Mouse (Mus musculus) midbrain, embryonic 13.5 days (tissue): ENCODE results near the gene Vcam1. TPM values are rescaled to one million over a fixed set of nuclear protein-coding genes. Genes with fewer than 3 reads are reported as not detected.

Experiments
- ATAC-seq: fragments of 200-750 bp; cut with Nextera tagmentation; 2 replicates; pipeline ENCODE4 v1.8.0; 2017; ENCODE audit warnings: mild to moderate bottlenecking, moderate TSS enrichment, moderate library complexity
- H3K27ac ChIP-seq: fragments of 300-500 bp; sonication (generic); 2 replicates; pipeline ENCODE4 v1.5.1; 2015; ENCODE audit warnings: inconsistent platforms, mild to moderate bottlenecking, moderate library complexity
- H3K27me3 ChIP-seq: fragments of 300-500 bp; sonication (generic); 2 replicates; pipeline ENCODE4 v1.6.1; 2015; ENCODE audit warnings: mild to moderate bottlenecking, inconsistent platforms
- H3K36me3 ChIP-seq: fragments of 300-500 bp; sonication (generic); 2 replicates; pipeline ENCODE4 v1.6.1; 2015; ENCODE audit warnings: mild to moderate bottlenecking, inconsistent platforms
- H3K4me1 ChIP-seq: fragments of 300-500 bp; sonication (generic); replicated peaks from 2 replicates; pipeline ENCODE4 v1.6.1; 2015; ENCODE audit warnings: inconsistent platforms
- H3K4me2 ChIP-seq: fragments of 300-500 bp; sonication (generic); replicated peaks from 2 replicates; pipeline ENCODE4 v1.6.1; 2015; ENCODE audit warnings: moderate library complexity, mild to moderate bottlenecking, inconsistent platforms
- H3K4me3 ChIP-seq: fragments of 300-500 bp; sonication (generic); replicated peaks from 2 replicates; pipeline ENCODE4 v1.5.1; 2015; ENCODE audit warnings: mild to moderate bottlenecking, inconsistent platforms
- H3K9ac ChIP-seq: fragments of 300-500 bp; sonication (generic); replicated peaks from 2 replicates; pipeline ENCODE4 v1.6.1; 2015; ENCODE audit warnings: mild to moderate bottlenecking, inconsistent platforms
- H3K9me3 ChIP-seq: fragments of 300-500 bp; sonication (generic); 2 replicates; pipeline ENCODE4 v1.6.1; 2016; ENCODE audit warnings: mild to moderate bottlenecking, inconsistent platforms
- WGBS: fragments of 180-500 bp; shearing (Covaris S2); methylation state at CpG from one replicate; pipeline ENCODE4 v1.1.7; 2015; 5-methylcytosine and 5-hydroxymethylcytosine counted together
- polyA plus RNA-seq: library from polyadenylated mRNA; unstranded; fragments of >200 nt; fragmentation: Nextera tagmentation; extraction: Ambion mirVana; gene quantifications from 2 replicates; pipeline ENCODE4 v1.2.1, GENCODE M21; 2015

Gene Vcam1
- polyA plus RNA-seq, 1 experiment from 2014 or later: 38.5 TPM

DNA sequence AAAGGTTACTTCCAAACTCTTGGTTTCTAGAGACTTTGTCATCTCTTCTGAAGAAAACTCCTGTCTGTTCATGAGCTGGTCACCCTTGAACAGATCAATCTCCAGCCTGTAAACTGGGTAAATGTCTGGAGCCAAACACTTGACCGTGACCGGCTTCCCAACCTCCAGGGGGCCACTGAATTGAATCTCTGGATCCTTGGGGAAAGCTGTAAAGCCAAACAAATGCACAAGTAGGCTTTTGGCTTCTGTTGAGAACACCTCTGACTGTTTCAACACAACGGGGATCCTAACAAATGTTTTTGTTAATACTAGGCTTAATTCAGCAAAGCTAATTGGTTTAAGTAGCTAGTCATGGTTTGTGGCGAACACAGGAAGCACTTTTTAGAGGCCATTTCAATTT lies 3.4 kb downstream of the Vcam1 start:
- 9% methylated on average over 4 of the region's 4 CpGs for WGBS
- H3K4me3 ChIP-seq: peak overlapping the region; percentile 38

GRCm38 (mm10) chr3:116123827-116124226 lies 5.7 kb downstream of the Vcam1 start:
- no peak overlapping the region for H3K4me3 ChIP-seq
- no peak for ATAC-seq
- no peak overlapping the region for H3K4me2 ChIP-seq
- peaks cover 19% of the 10 kb centered on the region for H3K4me1 ChIP-seq
- peaks cover 9% of the 10 kb centered on the region; the same call in 1 of the 2 replicates for H3K36me3 ChIP-seq
- H3K27ac ChIP-seq: no peak overlapping the region
- H3K9ac ChIP-seq: no peak overlapping the region
- no peaks in the 10 kb centered on the region for H3K27me3 ChIP-seq
- WGBS: 98% methylated on average over 3 of the region's 3 CpGs
- no peaks in the 10 kb centered on the region for H3K9me3 ChIP-seq

More for the DNA sequence above, 3.4 kb downstream of the Vcam1 start:
- peaks cover 9% of the 10 kb centered on the region; the same call in 1 of the 2 replicates for H3K36me3 ChIP-seq
- H3K9me3 ChIP-seq: no peaks in the 10 kb centered on the region
- ATAC-seq: peak; percentile 63
- H3K27ac ChIP-seq: no peak overlapping the region
- no peak overlapping the region for H3K9ac ChIP-seq
- H3K4me2 ChIP-seq: peak overlapping the region; percentile 52
- no peaks in the 10 kb centered on the region for H3K27me3 ChIP-seq
- peaks cover 30% of the 10 kb centered on the region for H3K4me1 ChIP-seq

DNA sequence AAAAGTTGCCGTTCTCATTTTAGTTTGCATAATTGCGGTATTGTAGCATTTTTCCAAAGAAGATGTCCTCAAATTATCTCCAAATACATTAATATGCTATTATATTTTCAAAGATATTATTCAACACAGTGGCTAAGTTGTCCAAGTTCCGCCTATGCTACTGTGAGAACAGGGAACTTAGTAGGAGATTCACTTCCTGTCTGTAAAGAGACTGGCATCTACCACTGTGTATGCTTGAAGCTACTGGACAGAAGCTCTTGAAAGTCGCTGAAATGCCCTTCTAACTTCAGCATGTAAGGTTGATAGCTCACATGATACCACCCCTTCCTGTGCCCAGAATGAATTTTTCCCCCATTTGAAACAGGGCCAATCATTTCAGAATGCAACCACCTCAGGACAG lies 6.8 kb downstream of the Vcam1 start:
- no peak for ATAC-seq
- 91% methylated on average over 4 of the region's 4 CpGs for WGBS
- no peaks in the 10 kb centered on the region for H3K9me3 ChIP-seq

GRCm38 (mm10) chr3:116121026-116121425 lies 8.5 kb downstream of the Vcam1 start:
- WGBS: 92% methylated on average over 3 of the region's 3 CpGs
- Histone ChIP-seq H3K4me1 (peaks cover 3% of the 10 kb centered on the region), H3K9me3 (no peaks in the 10 kb centered on the region), H3K9ac (no peak overlapping the region), H3K27me3 (no peaks in the 10 kb centered on the region), H3K4me3 (no peak overlapping the region), H3K36me3 (peaks cover 13% of the 10 kb centered on the region; the same call in 1 of the 2 replicates), H3K4me2 (no peak overlapping the region), H3K27ac (no peak overlapping the region)
- ATAC-seq: no peak

More for the DNA sequence above, 6.8 kb downstream of the Vcam1 start:
- H3K36me3 ChIP-seq: peaks cover 9% of the 10 kb centered on the region; the same call in 1 of the 2 replicates
- peaks cover 12% of the 10 kb centered on the region for H3K4me1 ChIP-seq
- H3K27me3 ChIP-seq: no peaks in the 10 kb centered on the region
- H3K27ac ChIP-seq: no peak overlapping the region
- H3K4me2 ChIP-seq: no peak overlapping the region
- no peak overlapping the region for H3K9ac ChIP-seq
- no peak overlapping the region for H3K4me3 ChIP-seq

- ATAC-seq: no peak
- Histone ChIP-seq H3K4me1 (no peaks in the 10 kb centered on the region), H3K9me3 (no peaks in the 10 kb centered on the region), H3K27me3 (no peaks in the 10 kb centered on the region), H3K4me2 (no peak overlapping the region), H3K9ac (no peak overlapping the region), H3K36me3 (peaks cover 13% of the 10 kb centered on the region; the same call in 1 of the 2 replicates), H3K4me3 (no peak overlapping the region), H3K27ac (no peak overlapping the region)
- 83% methylated on average over 6 of the region's 6 CpGs for WGBS
These were observed 9.1 kb downstream of the Vcam1 start for GRCm38 (mm10) chr3:116120391-116120790.

DNA sequence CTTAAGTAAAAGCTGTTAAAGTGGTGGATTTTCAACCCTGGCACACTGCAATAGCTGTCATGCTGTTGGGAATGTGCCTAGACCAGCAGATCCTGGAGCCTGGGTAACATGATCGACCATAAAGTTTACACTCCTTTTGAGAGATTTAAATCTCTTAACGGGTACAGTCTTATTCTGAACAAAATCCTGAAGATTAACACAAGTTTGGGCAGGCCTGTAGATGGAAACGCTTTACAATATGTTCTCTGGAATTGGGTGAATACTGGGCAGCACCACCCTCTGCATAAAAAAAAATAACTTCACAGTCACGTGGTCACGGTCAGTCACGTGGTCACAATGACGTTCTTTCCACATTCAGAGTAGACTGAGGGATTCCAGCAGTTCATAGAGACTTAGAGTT lies 10.3 kb downstream of the Vcam1 start:
- H3K27ac ChIP-seq: no peak overlapping the region

DNA sequence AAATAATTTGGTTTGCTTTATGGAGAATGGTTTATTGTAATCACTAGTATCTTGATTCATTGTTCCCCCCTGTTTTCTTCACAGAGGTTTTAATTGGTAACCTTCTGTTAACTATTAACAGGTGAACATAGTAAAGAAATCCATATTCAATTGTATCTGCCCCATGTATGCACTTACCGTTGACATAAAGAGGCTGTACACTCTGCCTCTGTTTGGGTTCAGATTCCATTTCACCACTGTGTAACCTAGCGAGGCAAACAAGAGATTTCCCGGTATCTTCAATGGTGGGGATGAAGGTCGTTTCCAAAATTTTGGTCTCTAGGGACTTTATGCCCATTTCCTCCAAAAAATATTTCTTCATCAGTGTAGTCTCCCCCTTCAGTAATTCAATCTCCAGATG lies 12.4 kb downstream of the Vcam1 start:
- Histone ChIP-seq H3K27me3 (no peaks in the 10 kb centered on the region), H3K4me1 (peaks cover 22% of the 10 kb centered on the region), H3K4me2 (no peak overlapping the region), H3K36me3 (0 out of 2 replicates have a peak, but pooled peaks cover 8% of the 10 kb centered on the region), H3K9ac (no peak overlapping the region), H3K9me3 (no peaks in the 10 kb centered on the region), H3K4me3 (no peak overlapping the region), H3K27ac (no peak overlapping the region)
- no peak for ATAC-seq
- WGBS: 91% methylated on average over 4 of the region's 4 CpGs

More for the DNA sequence above, 10.3 kb downstream of the Vcam1 start:
- no peak overlapping the region for H3K4me3 ChIP-seq
- H3K9me3 ChIP-seq: no peaks in the 10 kb centered on the region
- ATAC-seq: no peak
- peaks cover 11% of the 10 kb centered on the region; the same call in 1 of the 2 replicates for H3K36me3 ChIP-seq
- no peak overlapping the region for H3K4me2 ChIP-seq
- 79% methylated on average over 7 of the region's 7 CpGs for WGBS
- H3K27me3 ChIP-seq: no peaks in the 10 kb centered on the region
- peaks cover 10% of the 10 kb centered on the region for H3K4me1 ChIP-seq
- H3K9ac ChIP-seq: no peak overlapping the region

- Histone ChIP-seq H3K4me2 (peak overlapping the region; percentile 30), H3K9ac (no peak overlapping the region; the same call in 1 of the 2 replicates), H3K4me3 (no peak overlapping the region), H3K4me1 (peaks cover 22% of the 10 kb centered on the region), H3K9me3 (no peaks in the 10 kb centered on the region), H3K27ac (peak overlapping the region; percentile 63), H3K36me3 (0 out of 2 replicates have a peak, but pooled peaks cover 4% of the 10 kb centered on the region), H3K27me3 (no peaks in the 10 kb centered on the region)
- no peak for ATAC-seq
- 46% methylated on average over 12 of the region's 12 CpGs for WGBS
These were observed 15.0 kb downstream of the Vcam1 start for GRCm38 (mm10) chr3:116114249-116115188.

GRCm38 (mm10) chr3:116113443-116114241 lies 15.8 kb downstream of the Vcam1 start:
- Histone ChIP-seq H3K27me3 (no peaks in the 10 kb centered on the region), H3K9me3 (no peaks in the 10 kb centered on the region), H3K4me2 (peak overlapping the region; percentile 30), H3K9ac (no peak overlapping the region), H3K27ac (peak overlapping the region; percentile 63), H3K36me3 (0 out of 2 replicates have a peak, but pooled peaks cover 4% of the 10 kb centered on the region), H3K4me1 (peaks cover 22% of the 10 kb centered on the region), H3K4me3 (no peak overlapping the region)
- 11% methylated on average over 7 of the region's 7 CpGs for WGBS
- peak; percentile 73 for ATAC-seq

- peaks cover 22% of the 10 kb centered on the region for H3K4me1 ChIP-seq
- ATAC-seq: no peak
- 67% methylated on average over 5 of the region's 5 CpGs for WGBS
- H3K27ac ChIP-seq: no peak overlapping the region
- H3K36me3 ChIP-seq: 0 out of 2 replicates have a peak, but pooled peaks cover 4% of the 10 kb centered on the region
- H3K9ac ChIP-seq: no peak overlapping the region
- H3K4me2 ChIP-seq: no peak overlapping the region
- H3K4me3 ChIP-seq: no peak overlapping the region
- no peaks in the 10 kb centered on the region for H3K9me3 ChIP-seq
- H3K27me3 ChIP-seq: no peaks in the 10 kb centered on the region
These were observed 16.6 kb downstream of the Vcam1 start for GRCm38 (mm10) chr3:116112816-116113405.

DNA sequence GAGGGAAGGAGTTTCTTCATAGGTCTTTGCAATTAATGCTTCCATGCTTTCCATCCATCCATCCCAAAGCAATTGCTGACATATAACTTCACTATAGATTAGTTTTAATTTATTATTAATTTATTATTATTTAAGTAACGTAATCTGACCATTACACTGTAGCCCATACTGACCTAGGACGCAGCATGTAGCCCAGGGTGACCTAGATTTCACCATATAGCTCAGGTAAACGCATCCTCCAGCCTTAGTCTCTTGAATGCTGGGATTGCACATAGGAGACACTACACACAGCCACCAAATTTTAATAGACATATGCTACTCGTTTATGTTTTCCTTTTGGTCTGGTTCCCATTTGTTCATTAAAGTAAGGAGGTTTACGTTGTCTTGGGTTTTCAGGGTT lies 23.8 kb downstream of the Vcam1 start:
- Histone ChIP-seq H3K9me3 (no peaks in the 10 kb centered on the region), H3K4me3 (no peak overlapping the region; the same call in 1 of the 2 replicates), H3K4me1 (peaks cover 6% of the 10 kb centered on the region), H3K36me3 (no peaks in the 10 kb centered on the region), H3K9ac (no peak overlapping the region), H3K27ac (no peak overlapping the region), H3K27me3 (no peaks in the 10 kb centered on the region), H3K4me2 (peak overlapping the region; percentile 58)
- WGBS: 90% methylated on average over 5 of the region's 5 CpGs
- no peak for ATAC-seq
